Mouse (Mus musculus) ovary, postnatal 36 days (tissue): Measurements from ENCODE around the gene Psmb4.
"Not testable (repeated sequence)": the region's sequence is repeated elsewhere in the genome, so short reads cannot be mapped to it uniquely, and the experiment has no call there.

Experiments
- DNase-seq: peaks from one replicate; pipeline ENCODE4 v3.0.0; 2022; ENCODE audit warnings: low spot score, mixed read lengths

Psmb4 gene

DNA sequence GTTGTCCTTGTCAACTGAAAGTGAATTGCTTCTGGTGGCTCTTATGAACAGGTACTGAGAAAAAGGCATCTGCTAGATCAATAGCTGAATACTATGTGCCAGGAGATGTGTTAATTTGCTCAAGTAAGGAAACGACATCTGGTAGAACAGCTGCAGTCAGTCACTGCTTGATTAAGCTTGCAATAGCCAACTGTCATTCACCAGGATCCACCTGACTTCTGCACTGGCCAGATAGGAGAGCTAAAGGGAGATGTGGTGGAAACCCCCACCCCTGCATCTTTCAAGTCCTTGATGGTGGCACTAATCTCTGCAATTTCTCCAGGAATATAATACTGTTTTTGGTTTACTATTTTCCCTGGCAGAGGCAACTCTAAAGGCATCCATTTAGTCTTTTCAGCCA is 19.7 kb upstream of the Psmb4 start:
- no peak for DNase-seq

- not testable (repeated sequence) for DNase-seq
Measured at GRCm38 (mm10) chr3:94904759-94905158, 18.0 kb upstream of the Psmb4 start.

DNA sequence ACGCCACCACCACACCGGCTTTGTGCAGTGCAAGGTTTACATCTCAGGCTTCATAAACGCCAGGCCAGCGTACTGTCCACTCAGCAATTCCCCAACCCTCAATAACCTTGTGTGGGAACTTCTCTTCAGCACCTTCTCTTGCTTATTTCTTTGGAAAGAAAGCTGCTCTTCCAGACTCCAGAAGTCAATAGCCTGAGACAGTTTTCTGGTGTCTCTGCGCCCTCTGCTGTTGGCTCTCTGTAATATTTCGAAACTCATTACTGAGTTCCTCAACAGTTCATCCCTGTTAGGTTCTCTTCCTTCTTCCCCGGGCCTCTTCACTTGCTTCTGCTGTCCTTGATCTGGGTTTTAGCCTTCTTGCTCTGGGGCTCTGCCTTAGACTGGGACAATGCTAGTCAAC is 16.0 kb upstream of the Psmb4 start:
- DNase-seq, result peak; percentile 52

DNA sequence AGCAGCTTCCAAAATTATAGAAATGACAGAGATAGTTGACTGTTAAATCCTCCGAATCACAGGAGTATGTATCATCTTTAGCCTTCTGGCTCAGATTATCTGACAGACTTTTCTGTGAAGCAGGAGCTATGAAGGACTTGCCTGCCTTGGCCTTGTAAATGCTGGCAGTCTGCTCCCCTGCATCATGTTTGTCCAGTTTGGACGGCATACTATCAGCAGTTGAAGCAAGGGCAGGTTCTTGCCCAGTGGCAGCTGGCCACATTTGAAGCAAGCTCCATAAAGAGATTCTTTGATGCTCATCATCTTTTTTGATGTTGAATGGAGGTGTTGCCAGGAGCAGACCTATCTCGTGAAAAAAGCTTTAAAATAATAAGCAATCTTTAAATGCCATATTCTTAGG is 7.3 kb upstream of the Psmb4 start:
- no peak for DNase-seq

GRCm38 (mm10) chr3:94888595-94888994 is 1.8 kb upstream of the Psmb4 start:
- no peak for DNase-seq

- DNase-seq, result no peak
Measured at GRCm38 (mm10) chr3:94882579-94882978, 4.2 kb downstream of the Psmb4 start.

DNA sequence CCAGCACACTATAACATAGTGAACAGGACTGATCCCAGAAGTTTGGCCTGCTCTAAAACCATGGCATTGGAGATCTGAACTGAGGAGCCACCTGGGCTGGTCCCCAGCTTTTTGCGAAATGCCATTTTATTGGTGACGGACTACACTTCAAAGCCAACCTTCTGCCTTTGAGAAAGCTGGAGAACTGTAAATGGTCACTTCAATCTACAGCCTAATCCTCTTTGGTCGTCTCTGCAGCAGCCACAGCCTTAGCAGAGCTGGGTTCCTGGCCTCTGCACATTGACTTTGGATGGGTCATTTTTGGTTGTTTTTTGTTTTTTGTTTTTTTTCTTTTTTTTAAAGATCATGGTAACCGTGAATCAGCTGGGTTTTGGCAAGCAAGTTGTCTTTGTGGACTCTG is 4.9 kb downstream of the Psmb4 start:
- DNase-seq, result no peak

GRCm38 (mm10) chr3:94878618-94879017 is 8.1 kb downstream of the Psmb4 start:
- no peak for DNase-seq

- DNase-seq, result no peak
Measured at GRCm38 (mm10) chr3:94869011-94869410, 17.8 kb downstream of the Psmb4 start.

DNA sequence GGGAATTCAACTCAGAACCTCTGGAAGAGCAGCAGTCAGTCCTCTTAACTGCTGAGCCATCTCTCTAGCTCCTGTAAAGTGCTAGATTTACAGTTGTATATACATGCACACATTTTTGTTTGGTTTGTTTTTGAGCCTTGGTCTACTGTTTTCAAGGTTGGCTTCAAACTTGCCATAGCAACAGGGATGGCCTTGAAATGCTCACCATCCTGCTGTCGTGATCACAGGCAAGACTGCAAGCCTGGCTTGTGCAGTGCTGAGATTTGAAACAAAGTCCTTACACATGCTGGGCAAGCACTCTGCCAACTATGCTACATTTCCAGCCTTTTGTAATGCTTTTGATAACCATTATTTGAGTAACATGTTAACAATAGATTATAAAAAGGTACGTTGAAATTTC is 27.3 kb downstream of the Psmb4 start:
- DNase-seq, result no peak

DNA sequence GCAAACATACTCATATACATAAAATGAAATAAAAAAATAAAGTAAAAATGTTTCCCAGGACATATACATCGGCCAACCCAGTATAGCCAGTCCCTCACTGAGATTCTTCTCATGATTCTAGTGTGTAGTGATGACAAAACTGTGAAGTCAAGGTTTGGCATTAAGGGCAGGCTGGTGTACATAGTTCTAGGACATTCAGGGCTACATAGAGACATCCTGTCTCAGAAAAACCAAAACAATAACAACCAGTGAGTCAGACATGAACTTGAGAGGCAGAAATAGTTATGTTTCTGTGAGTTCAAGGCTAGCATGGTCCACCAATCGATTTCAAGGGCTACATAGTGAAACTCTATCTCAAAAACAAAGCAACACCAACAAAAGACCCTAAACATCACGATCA is 34.5 kb downstream of the Psmb4 start:
- no peak for DNase-seq

- DNase-seq, result no peak
Measured at GRCm38 (mm10) chr3:94851731-94852130, 35.0 kb downstream of the Psmb4 start.

DNA sequence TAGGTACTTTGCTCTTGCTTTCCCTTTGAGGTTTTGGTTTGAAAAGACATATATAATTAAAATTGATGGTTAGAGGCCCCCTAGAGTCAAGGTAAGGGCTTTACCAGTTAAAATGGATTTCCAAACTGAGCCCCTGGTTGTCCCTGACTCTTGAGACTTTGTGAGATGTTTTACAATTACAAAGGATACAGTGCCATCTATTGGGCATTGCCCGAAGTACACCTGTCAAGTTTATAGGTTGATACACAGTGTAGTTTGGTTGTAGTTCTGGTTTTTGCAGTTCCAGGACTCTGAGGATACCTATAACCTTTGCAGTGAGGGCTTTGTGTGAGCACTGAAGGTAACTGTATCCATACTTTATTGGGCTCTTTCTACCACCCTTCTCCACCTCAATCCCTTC is 37.4 kb downstream of the Psmb4 start:
- no peak for DNase-seq

GRCm38 (mm10) chr3:94847382-94847781 is 39.4 kb downstream of the Psmb4 start:
- DNase-seq, result no peak

GRCm38 (mm10) chr3:94839101-94839500 is 47.7 kb downstream of the Psmb4 start:
- no peak for DNase-seq

- DNase-seq, result no peak
Measured at GRCm38 (mm10) chr3:94838631-94839030, 48.1 kb downstream of the Psmb4 start.

DNA sequence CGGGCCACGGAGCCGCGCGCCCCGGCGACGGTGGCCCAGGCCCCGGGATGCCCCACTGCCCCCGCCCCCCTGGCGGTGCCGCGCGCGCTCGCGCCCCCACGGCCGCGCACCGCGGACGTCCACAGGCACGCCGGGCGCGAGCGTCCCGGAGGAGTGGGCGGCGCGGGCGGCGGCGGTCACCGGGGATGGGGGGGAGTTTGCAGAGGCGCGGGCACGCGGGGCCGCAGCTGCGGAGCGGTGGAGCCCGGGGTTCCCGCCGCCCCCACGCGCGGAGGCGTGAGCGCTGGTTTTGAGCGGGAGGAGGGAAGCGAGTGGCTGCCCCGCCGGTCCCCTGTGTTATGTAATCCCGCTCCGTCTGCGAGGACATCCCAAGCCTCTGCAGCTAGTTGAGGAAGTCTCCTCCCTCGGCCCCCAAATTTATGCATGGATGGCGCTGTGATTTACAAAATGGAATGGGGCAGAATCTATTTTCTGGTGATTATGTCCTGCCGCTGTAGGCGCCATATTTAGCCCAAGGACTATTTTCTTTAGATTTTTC is 48.7 kb downstream of the Psmb4 start:
- peak; percentile 82 for DNase-seq

DNA sequence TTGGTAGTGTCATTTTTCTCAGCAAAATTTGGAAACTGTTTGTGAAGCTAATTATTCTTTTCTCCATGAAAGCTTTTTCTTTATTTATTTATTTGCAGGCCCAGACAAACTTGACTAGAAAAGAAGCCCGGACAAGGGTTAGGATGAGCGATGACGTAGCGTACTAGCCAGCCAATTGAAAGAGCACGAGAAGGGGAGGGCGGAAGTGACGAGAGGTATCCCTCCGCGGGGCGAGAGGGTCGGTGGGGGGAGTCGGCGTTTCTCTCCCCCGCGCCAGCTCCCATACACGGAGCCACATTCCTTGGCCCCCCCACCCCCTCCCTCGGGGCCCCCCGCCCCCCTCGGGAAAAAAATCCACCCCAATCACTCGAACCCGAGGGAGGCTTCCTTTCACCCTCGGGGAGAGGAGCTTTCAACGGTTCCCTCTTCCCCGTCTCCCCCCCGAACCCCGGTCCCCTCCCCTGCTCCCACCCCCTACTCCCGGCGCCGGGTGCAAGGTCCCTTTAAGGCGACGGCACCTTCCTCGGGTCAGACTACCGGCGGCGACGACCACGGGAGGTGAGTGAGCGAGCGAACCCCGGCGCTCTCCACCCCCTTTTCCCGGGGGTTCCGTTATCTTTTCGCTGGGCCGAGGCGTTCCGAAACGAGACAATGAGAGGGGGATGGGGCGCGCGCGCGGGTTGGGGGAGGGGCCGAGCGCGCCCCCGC is 49.4 kb downstream of the Psmb4 start, which contains the start of gene Pogz:
Gene Pogz (plus strand): TSS at position 385 of the 708 bp plus-strand sequence.
- DNase-seq, result peak; percentile 93

DNA sequence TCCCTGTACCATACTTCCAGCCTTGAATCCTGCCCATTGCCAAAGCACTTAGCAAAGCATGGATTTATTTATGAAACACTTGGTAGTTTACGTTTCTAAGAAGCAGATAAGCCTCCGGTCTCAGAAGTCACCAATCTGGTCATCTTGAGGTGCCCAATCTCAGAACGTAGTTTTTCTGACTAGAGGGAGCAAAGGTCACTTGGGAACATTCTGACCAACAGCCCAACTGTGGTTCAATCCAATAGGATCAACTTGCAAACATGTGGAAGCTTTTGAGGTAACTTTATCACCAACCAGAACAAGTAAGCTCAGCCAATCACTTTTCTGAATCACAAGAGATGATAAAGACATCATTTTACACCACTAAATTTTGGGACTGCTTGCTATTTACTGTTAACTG is 51.4 kb downstream of the Psmb4 start:
- DNase-seq, result no peak
